Mouse (Mus musculus): ENCODE measurements around the gene Crybg3.

The Crybg3 gene

DNA sequence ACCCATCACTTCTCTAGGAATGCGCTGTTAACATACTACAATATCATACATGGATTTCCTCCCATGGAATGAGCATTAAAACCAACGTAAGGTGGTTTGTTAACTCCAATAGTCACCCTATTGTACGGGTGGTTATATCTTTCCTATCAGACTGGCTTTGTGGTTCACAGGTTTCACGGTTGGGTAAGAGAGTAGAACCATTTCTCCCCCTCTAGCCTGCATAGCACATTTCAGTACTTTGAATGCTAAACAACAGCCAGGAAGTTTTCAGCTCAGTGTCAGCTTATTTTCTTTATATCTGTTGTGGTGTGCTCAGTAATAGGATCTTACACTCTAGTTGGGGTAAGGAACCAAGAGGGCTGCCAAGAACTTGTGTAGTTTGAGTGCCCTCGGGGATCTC lies 149.0 kb downstream of the Crybg3 start:
- DNase-seq (ENCODE audit: extremely low spot score): no peak

DNA sequence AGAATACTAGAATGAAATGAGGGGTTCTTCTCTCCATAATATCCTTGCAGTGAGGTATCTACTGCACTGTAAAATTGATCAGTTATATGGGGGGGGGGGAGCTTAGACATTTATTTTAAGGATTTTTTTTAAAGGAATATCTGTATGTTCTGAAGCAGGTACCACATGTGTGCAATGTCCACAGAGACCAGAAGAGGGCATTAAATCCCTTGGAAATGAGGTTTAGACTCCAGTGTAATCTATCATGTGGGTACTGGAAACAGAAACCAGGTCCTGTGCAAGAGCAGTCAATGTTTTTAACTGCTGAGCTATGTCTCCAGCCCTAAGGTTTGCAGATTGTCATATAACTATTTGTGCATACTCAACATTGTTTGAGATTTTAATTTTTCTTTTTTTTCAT lies 151.7 kb downstream of the Crybg3 start:
- no peak for DNase-seq (ENCODE audit: extremely low spot score)

DNA sequence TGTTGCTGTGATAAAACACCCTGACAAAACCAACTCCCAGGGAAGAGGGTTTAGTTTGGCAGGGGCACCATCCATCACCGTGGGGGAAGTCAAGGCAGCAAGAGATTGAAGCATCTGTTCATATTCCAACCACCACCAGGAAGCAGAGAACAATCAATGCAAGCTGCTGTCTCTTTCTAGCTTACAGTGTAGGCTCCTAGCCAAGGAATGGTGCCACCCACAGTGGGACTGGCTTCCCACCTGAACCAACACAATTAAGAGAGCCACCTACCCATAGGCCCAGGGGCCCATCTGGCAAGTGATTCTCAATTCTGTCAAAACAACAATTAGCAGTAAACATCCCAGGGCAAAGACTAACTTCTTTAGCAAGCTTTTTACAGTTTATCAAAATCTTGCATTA lies 152.6 kb downstream of the Crybg3 start:
- DNase-seq (ENCODE audit: extremely low spot score): no peak

DNA sequence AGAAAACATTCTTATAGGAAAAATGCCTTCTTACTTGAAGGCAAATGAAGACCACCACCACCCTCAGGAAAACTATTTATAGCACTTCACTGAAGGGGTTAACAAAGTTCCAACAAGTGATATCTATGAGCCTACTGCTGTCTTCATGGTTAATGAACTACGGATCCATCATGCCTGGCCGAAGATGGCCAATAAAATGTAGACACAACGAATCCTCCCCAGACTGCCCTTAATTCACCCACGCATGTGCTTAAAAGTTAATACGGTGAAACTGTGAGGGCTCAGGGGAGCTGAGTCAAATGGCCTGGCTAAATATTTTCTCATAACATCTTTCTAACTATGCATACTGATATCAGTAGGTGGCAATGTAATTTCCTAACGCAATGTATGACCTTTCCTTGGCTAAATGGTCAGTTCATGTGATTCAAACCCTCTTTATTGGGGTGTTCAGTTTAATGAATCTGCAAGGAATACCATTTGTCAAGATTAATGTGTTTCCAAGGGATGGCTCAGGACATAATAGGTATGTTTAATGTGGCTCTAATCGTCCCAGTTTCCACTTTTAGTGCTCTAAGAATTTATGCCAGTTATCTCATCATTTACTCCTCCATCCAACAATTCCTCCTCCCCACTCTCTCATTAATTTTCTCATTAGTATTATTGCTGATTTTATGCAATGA lies 155.8 kb downstream of the Crybg3 start:
- no peak for DNase-seq (ENCODE audit: extremely low spot score)
